Mouse (Mus musculus) intestine, embryonic 15.5 days (tissue): ENCODE data around the gene Uqcc1. TPM values are rescaled to one million over a fixed set of nuclear protein-coding genes. Genes with fewer than 3 reads are reported as not detected.

Experiments
- ATAC-seq: fragments of 200-750 bp; cut with Nextera tagmentation; 2 replicates; pipeline ENCODE4 v1.8.0; 2017; ENCODE audit warnings: moderate TSS enrichment, moderate library complexity
- H3K27ac ChIP-seq: fragments of 300-500 bp; sonication (generic); 2 replicates; pipeline ENCODE4 v1.5.1; 2015; ENCODE audit warnings: mild to moderate bottlenecking, inconsistent platforms
- H3K27me3 ChIP-seq: fragments of 300-500 bp; sonication (generic); replicated peaks from 2 replicates; pipeline ENCODE4 v1.6.1; 2015; ENCODE audit warnings: inconsistent platforms
- H3K36me3 ChIP-seq: fragments of 300-500 bp; sonication (generic); 2 replicates; pipeline ENCODE4 v1.6.1; 2015; ENCODE audit warnings: inconsistent platforms
- H3K4me1 ChIP-seq: fragments of 300-500 bp; sonication (generic); replicated peaks from 2 replicates; pipeline ENCODE4 v1.6.1; 2015; ENCODE audit warnings: inconsistent platforms
- H3K4me2 ChIP-seq: fragments of 300-500 bp; sonication (generic); replicated peaks from 2 replicates; pipeline ENCODE4 v1.6.1; 2015; ENCODE audit warnings: mild to moderate bottlenecking, inconsistent platforms
- H3K4me3 ChIP-seq: fragments of 300-500 bp; sonication (generic); replicated peaks from 2 replicates; pipeline ENCODE4 v1.5.1; 2015; ENCODE audit warnings: inconsistent platforms
- H3K9ac ChIP-seq: fragments of 300-500 bp; sonication (generic); 2 replicates; pipeline ENCODE4 v1.6.1; 2015; ENCODE audit warnings: inconsistent platforms
- H3K9me3 ChIP-seq: fragments of 300-500 bp; sonication (generic); 2 replicates; pipeline ENCODE4 v1.6.1; 2016; ENCODE audit warnings: inconsistent platforms
- WGBS: fragments of 180-500 bp; shearing (Covaris S2); methylation state at CpG from one replicate; pipeline ENCODE4 v1.1.7; 2015; 5-methylcytosine and 5-hydroxymethylcytosine counted together
- polyA plus RNA-seq: library from polyadenylated mRNA; unstranded; fragments of >200 nt; fragmentation: Nextera tagmentation; extraction: Ambion mirVana; gene quantifications from 2 replicates; pipeline ENCODE4 v1.2.1, GENCODE M21; 2015

Gene Uqcc1
- polyA plus RNA-seq, 1 experiment from 2014 or later, result 88.7 TPM

GRCm38 (mm10) chr2:155804053-155804452 is 126.1 kb downstream of the Uqcc1 start:
- no peak overlapping the region for H3K4me3 ChIP-seq
- WGBS, result 61% methylated on average over 5 of the region's 5 CpGs
- H3K36me3 ChIP-seq, result no peaks in the 10 kb centered on the region
- H3K27me3 ChIP-seq, result no peaks in the 10 kb centered on the region
- H3K27ac ChIP-seq, result no peak overlapping the region
- peaks cover 7% of the 10 kb centered on the region; the same call in 1 of the 2 replicates for H3K4me1 ChIP-seq
- H3K9ac ChIP-seq, result no peak overlapping the region
- no peak for ATAC-seq
- H3K4me2 ChIP-seq, result no peak overlapping the region
- no peaks in the 10 kb centered on the region for H3K9me3 ChIP-seq

- no peak for ATAC-seq
- H3K27me3 ChIP-seq, result no peaks in the 10 kb centered on the region
- WGBS, result 57% methylated on average over 3 of the region's 3 CpGs
These were observed 127.3 kb downstream of the Uqcc1 start for GRCm38 (mm10) chr2:155802761-155803160.

DNA sequence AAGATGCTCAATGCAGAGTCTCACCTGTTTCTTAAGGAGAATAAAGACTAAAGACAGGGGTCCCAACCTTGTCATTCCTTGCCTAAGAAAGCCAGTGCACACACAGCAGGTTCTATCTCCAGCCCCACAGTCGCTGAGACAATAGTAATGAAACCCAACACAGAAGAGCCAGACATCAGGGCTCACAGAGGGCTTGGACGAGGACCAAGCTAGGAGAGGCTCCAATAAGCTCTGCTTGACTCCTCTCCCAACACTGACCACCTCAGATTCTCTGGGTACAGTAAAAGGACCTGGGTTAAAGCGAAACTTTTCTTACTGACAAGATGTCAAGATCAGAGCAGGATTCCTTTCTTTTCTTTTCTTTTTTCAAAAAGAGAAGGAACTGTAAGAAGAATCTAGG is 131.5 kb downstream of the Uqcc1 start:
- no peak overlapping the region for H3K4me2 ChIP-seq
- H3K27ac ChIP-seq, result no peak overlapping the region
- H3K4me1 ChIP-seq, result no peaks in the 10 kb centered on the region
- no peak overlapping the region for H3K4me3 ChIP-seq
- no peaks in the 10 kb centered on the region for H3K9me3 ChIP-seq
- no peaks in the 10 kb centered on the region for H3K27me3 ChIP-seq
- 61% methylated on average over 3 of the region's 3 CpGs for WGBS
- no peak overlapping the region for H3K9ac ChIP-seq
- no peak for ATAC-seq
- H3K36me3 ChIP-seq, result no peaks in the 10 kb centered on the region

More at GRCm38 (mm10) chr2:155802761-155803160, 127.3 kb downstream of the Uqcc1 start:
- Histone ChIP-seq H3K9me3 (no peaks in the 10 kb centered on the region), H3K9ac (no peak overlapping the region), H3K4me3 (no peak overlapping the region), H3K4me1 (peaks cover 7% of the 10 kb centered on the region; the same call in 1 of the 2 replicates), H3K4me2 (no peak overlapping the region), H3K36me3 (no peaks in the 10 kb centered on the region), H3K27ac (no peak overlapping the region)

Other genes starting within 250 kb of the Uqcc1 start
- gene Trpc4ap, start 237.9 kb downstream of the Uqcc1 start, polyA plus RNA-seq, result 113 TPM in 2 replicates
- gene Edem2, start 200.8 kb downstream of the Uqcc1 start, polyA plus RNA-seq, result 60.5 and 92.0 TPM in 2 replicates
- gene Gm17581, start 194.4 kb downstream of the Uqcc1 start, polyA plus RNA-seq, result not detected in 2 replicates
- 20.2 and 20.4 TPM in 2 replicates for gene Procr, start 179.2 kb downstream of the Uqcc1 start, polyA plus RNA-seq
- 0.24 and 0.37 TPM in 2 replicates for gene Mmp24, start 155.0 kb downstream of the Uqcc1 start, polyA plus RNA-seq
- gene BC029722, start 110.9 kb downstream of the Uqcc1 start, polyA plus RNA-seq, result 22.0 and 24.1 TPM in 2 replicates
- gene Eif6, start 103.4 kb downstream of the Uqcc1 start, polyA plus RNA-seq, result 263 and 265 TPM in 2 replicates
- gene Fam83c, start 95.5 kb downstream of the Uqcc1 start, polyA plus RNA-seq, result 0.30 and 0.53 TPM in 2 replicates
- gene Gm15557, start 10.4 kb upstream of the Uqcc1 start, polyA plus RNA-seq, result not detected in 2 replicates
- 1.2 TPM in 2 replicates for gene Gdf5, start 15.1 kb upstream of the Uqcc1 start, polyA plus RNA-seq
- 17.0 and 18.1 TPM in 2 replicates for gene Cep250, start 26.1 kb upstream of the Uqcc1 start, polyA plus RNA-seq
- 0.99 and 1.2 TPM in 2 replicates for gene 6430550D23Rik, start 77.7 kb upstream of the Uqcc1 start, polyA plus RNA-seq
- gene Ergic3, start 77.7 kb upstream of the Uqcc1 start, polyA plus RNA-seq, result 209 and 252 TPM in 2 replicates
- 0.03 and 0.08 TPM in 2 replicates for gene Fer1l4, start 122.6 kb upstream of the Uqcc1 start, polyA plus RNA-seq
- 2.8 and 2.9 TPM in 2 replicates for gene Spag4, start 134.9 kb upstream of the Uqcc1 start, polyA plus RNA-seq
- 48.0 and 48.9 TPM in 2 replicates for gene Cpne1, start 181.7 kb upstream of the Uqcc1 start, polyA plus RNA-seq
- gene Rbm12, start 181.7 kb upstream of the Uqcc1 start, polyA plus RNA-seq, result 17.8 and 25.8 TPM in 2 replicates
- gene Gm28036, start 196.8 kb upstream of the Uqcc1 start, polyA plus RNA-seq, result 11.8 and 15.7 TPM in 2 replicates
- 363 and 370 TPM in 2 replicates for gene Romo1, start 213.7 kb upstream of the Uqcc1 start, polyA plus RNA-seq
- 62.3 and 63.0 TPM in 2 replicates for gene Nfs1, start 213.9 kb upstream of the Uqcc1 start, polyA plus RNA-seq
- 486 and 571 TPM in 2 replicates for gene Rbm39, start 249.9 kb upstream of the Uqcc1 start, polyA plus RNA-seq